Mouse (Mus musculus) kidney, postnatal 0 days (tissue): ENCODE results near the gene Cyp2t4. TPM values are rescaled to one million over a fixed set of nuclear protein-coding genes. Genes with fewer than 3 reads are reported as not detected.

ENCODE experiments used
- ATAC-seq: fragments of 200-750 bp; cut with Nextera tagmentation; replicated peaks from 2 replicates; pipeline ENCODE4 v1.8.0; 2017; ENCODE audit warnings: low read depth, moderate number of reproducible peaks, moderate TSS enrichment, moderate library complexity; ENCODE audit not compliant: low FRiP score
- DNase-seq: peaks from one replicate; pipeline ENCODE4 v3.0.0-alpha.2; 2016; ENCODE audit warnings: low spot score
- H3K27ac ChIP-seq: fragments of 300-500 bp; sonication (generic); 2 replicates; pipeline ENCODE4 v1.5.1; 2014; ENCODE audit warnings: mild to moderate bottlenecking
- H3K27me3 ChIP-seq: fragments of 300-500 bp; sonication (generic); 2 replicates; pipeline ENCODE4 v1.6.1; 2014; ENCODE audit warnings: low read length, mixed read lengths; ENCODE audit not compliant: insufficient read depth
- H3K36me3 ChIP-seq: fragments of 300-500 bp; sonication (generic); 2 replicates; pipeline ENCODE4 v1.6.1; 2014; ENCODE audit warnings: low read length, mixed read lengths; ENCODE audit not compliant: insufficient read depth
- H3K4me1 ChIP-seq: fragments of 300-500 bp; sonication (generic); replicated peaks from 2 replicates; pipeline ENCODE4 v1.6.1; 2014; ENCODE audit warnings: antibody characterized with exemption, low read length, mixed read lengths; ENCODE audit not compliant: insufficient read depth
- H3K4me2 ChIP-seq: fragments of 300-500 bp; sonication (generic); 2 replicates; pipeline ENCODE4 v1.6.1; 2014; ENCODE audit warnings: mild to moderate bottlenecking, low read length, moderate library complexity, mixed read lengths
- H3K4me3 ChIP-seq: fragments of 300-500 bp; sonication (generic); replicated peaks from 2 replicates; pipeline ENCODE4 v1.5.1; 2014; ENCODE audit warnings: low read depth, low read length
- H3K9ac ChIP-seq: fragments of 300-500 bp; sonication (generic); 2 replicates; pipeline ENCODE4 v1.6.1; 2014; ENCODE audit warnings: low read depth, low read length
- H3K9me3 ChIP-seq: fragments of 300-500 bp; sonication (generic); replicated peaks from 2 replicates; pipeline ENCODE4 v1.6.1; 2016; ENCODE audit warnings: low read length, inconsistent platforms, mixed read lengths
- CTCF ChIP-seq: IDR thresholded peaks from 2 replicates; pipeline ENCODE4 v1.5.1; 2016; ENCODE audit warnings: antibody characterized with exemption, low read depth, mild to moderate bottlenecking, moderate library complexity
- WGBS: fragments of 180-500 bp; shearing (Covaris S2); extraction: QIAGEN DNeasy Blood & Tissue Kit; methylation state at CpG from one replicate; pipeline ENCODE4 v1.1.7; 2014; 5-methylcytosine and 5-hydroxymethylcytosine counted together
- microRNA counts: library from miRNA; unstranded; fragments of <30 nt; microRNA quantifications from one replicate; lab custom pipeline; 2015
- microRNA-seq: library from miRNA; unstranded; fragments of <30 nt; microRNA quantifications from one replicate; pipeline ENCODE4, GENCODE M21; 2016
- polyA plus RNA-seq: library from polyadenylated mRNA; unstranded; fragments of >200 nt; fragmentation: Nextera tagmentation; extraction: Ambion mirVana; gene quantifications from 2 replicates; pipeline ENCODE4 v1.2.1, GENCODE M21; 2015

The Cyp2t4 gene
- polyA plus RNA-seq, 1 experiment from 2014 or later, result not detected

DNA sequence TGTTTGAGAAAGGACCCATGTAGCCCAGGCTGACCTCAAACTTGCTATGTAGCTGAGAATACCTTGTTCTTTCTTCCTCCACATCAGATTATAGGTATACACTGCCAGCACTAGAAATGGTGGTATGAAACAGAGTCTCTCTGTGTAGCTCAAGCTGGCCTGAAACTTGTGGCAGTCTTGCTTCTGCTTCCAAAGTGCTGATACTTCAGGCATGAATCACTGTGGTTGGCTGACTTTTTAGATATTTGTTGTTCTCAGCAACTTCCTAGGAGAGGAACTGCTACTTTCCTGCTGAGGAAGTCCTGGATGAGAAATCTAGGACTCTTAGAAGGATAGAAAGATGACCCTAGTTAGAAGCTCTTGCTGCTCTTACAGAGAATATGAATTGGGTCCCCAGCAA is 44.8 kb downstream of the Cyp2t4 start:
- Histone ChIP-seq H3K4me1 (peaks cover 7% of the 10 kb centered on the region), H3K4me2 (no peak overlapping the region), H3K9ac (no peak overlapping the region), H3K9me3 (no peaks in the 10 kb centered on the region), H3K36me3 (0 out of 2 replicates have a peak, but pooled peaks cover 13% of the 10 kb centered on the region), H3K27me3 (no peaks in the 10 kb centered on the region), H3K27ac (no peak overlapping the region), H3K4me3 (no peak overlapping the region)
- no peak for ATAC-seq
- DNase-seq, result no peak
- no peak for TF ChIP-seq CTCF

DNA sequence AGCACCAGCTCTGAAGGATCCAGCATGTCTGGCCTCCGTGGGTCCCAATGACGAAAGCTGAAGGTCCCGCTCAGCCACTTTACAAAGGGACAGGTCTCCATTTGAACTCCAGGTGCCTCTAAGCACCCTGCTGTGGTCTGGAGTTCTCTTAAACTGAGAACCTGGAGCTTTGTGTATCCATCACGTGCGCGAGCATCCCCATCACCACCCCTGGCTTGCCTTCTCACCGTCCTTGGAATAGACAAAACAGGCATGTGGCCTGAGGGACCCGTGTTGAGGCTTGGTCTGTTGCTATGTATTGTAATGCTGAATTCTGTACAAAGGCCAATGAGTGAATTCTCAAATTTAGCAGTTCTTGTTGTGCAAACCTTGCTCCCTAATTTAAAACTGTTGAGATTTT is 45.3 kb downstream of the Cyp2t4 start:
- Histone ChIP-seq H3K4me1 (peaks cover 7% of the 10 kb centered on the region), H3K4me3 (no peak overlapping the region), H3K9me3 (no peaks in the 10 kb centered on the region), H3K4me2 (no peak overlapping the region), H3K9ac (no peak overlapping the region), H3K27ac (no peak overlapping the region), H3K27me3 (no peaks in the 10 kb centered on the region), H3K36me3 (0 out of 2 replicates have a peak, but pooled peaks cover 10% of the 10 kb centered on the region)
- TF ChIP-seq CTCF, result no peak
- ATAC-seq, result no peak
- no peak for DNase-seq
- 94% methylated on average over 8 of the region's 8 CpGs for WGBS

GRCm38 (mm10) chr7:27203730-27204449 is 50.4 kb downstream of the Cyp2t4 start:
- H3K9me3 ChIP-seq, result no peaks in the 10 kb centered on the region
- no peak overlapping the region for H3K27ac ChIP-seq
- H3K27me3 ChIP-seq, result no peaks in the 10 kb centered on the region
- H3K4me2 ChIP-seq, result no peak overlapping the region
- H3K4me3 ChIP-seq, result no peak overlapping the region
- 0 out of 2 replicates have a peak, but pooled peaks cover 22% of the 10 kb centered on the region for H3K36me3 ChIP-seq
- H3K4me1 ChIP-seq, result no peaks in the 10 kb centered on the region
- DNase-seq, result no peak
- WGBS, result 93% methylated on average over 8 of the region's 8 CpGs
- H3K9ac ChIP-seq, result no peak overlapping the region
- no peak for TF ChIP-seq CTCF
- no peak for ATAC-seq

MicroRNA genes within 50 kb of the gene (microRNA counts, 519-probe panel; counts per million panel counts)
- 330 counts per million, percentile 68 among the panel's probes with 10 or more counts for microRNA mmu-miR-1191 (lab: Ali Mortazavi, UCI)

Small RNAs within 50 kb of the gene (microRNA-seq; reads per million reads assigned to microRNA genes)
- gene Mir1191, result not detected
- not detected for gene Mir3101

Other genes with a start within 250 kb of the Cyp2t4 start
- gene Cyp2a22, start 214.3 kb upstream of the Cyp2t4 start, polyA plus RNA-seq, result not detected in 2 replicates
- gene Cyp2a12, start 124.6 kb upstream of the Cyp2t4 start, polyA plus RNA-seq, result not detected in 2 replicates
- 0.29 TPM in 1 of 2 replicates, not detected in the other for gene Cyp2f2, start 33.8 kb upstream of the Cyp2t4 start, polyA plus RNA-seq
- gene Egln2, start 13.1 kb downstream of the Cyp2t4 start, polyA plus RNA-seq, result 64.4 and 65.4 TPM in 2 replicates
- 74.0 and 75.0 TPM in 2 replicates for gene Rab4b, start 25.2 kb downstream of the Cyp2t4 start, polyA plus RNA-seq
- 0.30 and 0.54 TPM in 2 replicates for gene Gm21983, start 27.4 kb downstream of the Cyp2t4 start, polyA plus RNA-seq
- gene Mia, start 27.4 kb downstream of the Cyp2t4 start, polyA plus RNA-seq, result 17.6 and 23.5 TPM in 2 replicates
- 2.2 and 3.1 TPM in 2 replicates for gene BC024978, start 42.1 kb downstream of the Cyp2t4 start, polyA plus RNA-seq
- 160 and 174 TPM in 2 replicates for gene Snrpa, start 42.6 kb downstream of the Cyp2t4 start, polyA plus RNA-seq
- gene Itpkc, start 74.9 kb downstream of the Cyp2t4 start, polyA plus RNA-seq, result 3.4 and 3.6 TPM in 2 replicates
- 20.8 and 22.0 TPM in 2 replicates for gene Coq8b, start 79.3 kb downstream of the Cyp2t4 start, polyA plus RNA-seq
- 12.6 and 13.0 TPM in 2 replicates for gene Numbl, start 104.7 kb downstream of the Cyp2t4 start, polyA plus RNA-seq
- gene Ltbp4, start 184.0 kb downstream of the Cyp2t4 start, polyA plus RNA-seq, result 41.7 and 43.8 TPM in 2 replicates
- gene Shkbp1, start 202.3 kb downstream of the Cyp2t4 start, polyA plus RNA-seq, result 34.1 and 40.2 TPM in 2 replicates
- 0.57 TPM in 1 of 2 replicates, not detected in the other for gene Gm20479, start 203.7 kb downstream of the Cyp2t4 start, polyA plus RNA-seq